Mouse (Mus musculus) ES-Bruce4 (cell line): ENCODE results near the gene Trnt1.

ENCODE experiments used
- CTCF ChIP-seq: IDR thresholded peaks from one replicate; pipeline ENCODE4 v1.8.1; 2011; ENCODE audit warnings: low read depth, low read length
- EP300 ChIP-seq: IDR thresholded peaks from 2 replicates; pipeline ENCODE4 v1.6.1; 2011; ENCODE audit warnings: low read depth, low read length; ENCODE audit not compliant: insufficient read depth

DNA sequence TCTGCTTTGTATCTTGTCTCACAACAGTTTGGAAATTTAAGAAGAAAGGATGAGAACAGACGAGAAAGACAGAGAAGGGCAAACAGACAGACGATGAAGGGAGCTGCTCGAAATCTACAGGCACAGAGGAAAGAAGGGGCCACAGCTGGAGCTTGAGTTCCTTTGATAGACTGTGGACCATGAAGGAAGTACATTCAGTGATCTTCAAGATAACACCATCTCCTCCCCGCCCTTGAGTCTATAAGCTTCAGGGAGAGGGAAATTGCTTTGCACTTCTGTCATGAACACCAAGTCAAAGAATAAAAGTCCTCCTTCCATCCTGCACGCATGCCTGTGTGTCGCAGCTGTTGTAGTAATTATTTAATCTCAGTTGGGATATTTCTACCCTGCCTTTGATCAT lies 42.8 kb upstream of the Trnt1 start:
- no peak for TF ChIP-seq EP300
- no peak for TF ChIP-seq CTCF
